ENCODE assay signal across 29 mouse cellular contexts in the genomic region with DNA sequence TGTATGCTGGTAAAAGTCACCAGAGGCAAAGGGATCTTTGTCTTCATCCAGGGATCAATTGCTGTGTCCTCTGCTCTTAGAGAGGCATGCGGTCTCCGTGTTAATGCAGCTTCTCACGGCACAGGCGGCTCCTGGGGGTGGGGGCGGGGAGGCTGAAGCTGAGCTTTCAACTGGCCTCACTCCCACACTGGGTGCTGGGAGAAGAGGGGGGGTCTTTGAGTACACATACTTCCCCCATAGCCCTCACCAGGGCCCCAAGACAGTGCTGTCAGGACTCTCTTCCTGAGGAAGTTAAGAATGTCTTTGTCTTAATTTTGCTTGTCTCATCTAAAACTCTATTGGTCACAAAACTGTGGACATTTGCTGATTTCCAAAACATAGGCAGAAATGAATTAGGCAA.
DNase-seq lines count a peak whose midpoint lies in the region; ATAC-seq and TF ChIP-seq lines count a peak whose summit lies in the region.
"Had no signal": no experiment of that assay in that cellular context is flagged by ENCODE, and none has a peak within 500 bp of the region (broad histone marks: within the 10 kb centered on the region; RNA-seq: fewer than 3 reads in every experiment).

No protein-coding gene starts in this region.

- 0 out of 2 replicates have a peak, but pooled peaks have one; percentile 23 for ATAC-seq in liver, embryonic 14.5 days (ENCODE audit: insufficient read depth)
- no peak for ATAC-seq in liver, embryonic 12.5 days
- peak; percentile 83; the same call in 1 of the 2 replicates for ATAC-seq in lung, embryonic 16.5 days (ENCODE audit: low read depth)
- ATAC-seq: activated CD4-positive, CD25-positive, alpha-beta regulatory T cell, adult 4 months; forebrain, postnatal 0 days; hindbrain, postnatal 0 days; intestine, embryonic 15.5 days; midbrain, embryonic 16.5 days had no signal

- no peak for TF ChIP-seq CTCF in liver, embryonic 14.5 days (IDR thresholded peaks at IDR 0.05; ENCODE audit: low read depth)
- TF ChIP-seq CTCF in bone marrow macrophage, adult 2 months (IDR thresholded peaks at IDR 0.05; ENCODE audit: low read depth, low read length) = no peak

- H3K27me3 ChIP-seq in liver, embryonic 14.5 days (ENCODE audit: control insufficient read depth, insufficient read depth, low read length) = no peaks in the 10 kb centered on the region
- H3K27me3 ChIP-seq in liver, embryonic 12.5 days (replicated peaks) = 0 out of 2 replicates have a peak, but pooled peaks cover 3% of the 10 kb centered on the region
- no peaks in the 10 kb centered on the region for H3K27me3 ChIP-seq in lung, embryonic 16.5 days (ENCODE audit: control insufficient read depth, insufficient read depth, low read depth, low read length)
- H3K27me3 ChIP-seq: embryonic facial prominence, embryonic 15.5 days; forebrain, embryonic 12.5 days; intestine, embryonic 15.5 days; limb, embryonic 12.5 days; liver, embryonic 13.5 days; neural tube, embryonic 12.5 days had no signal

- 40% methylated on average over 5 of the region's 5 CpGs for WGBS in liver, embryonic 14.5 days (ENCODE audit: insufficient replicate concordance)
- 33% methylated on average over 5 of the region's 5 CpGs for WGBS in liver, embryonic 12.5 days (ENCODE audit: insufficient replicate concordance)
- WGBS in lung, embryonic 16.5 days = 22% methylated on average over 5 of the region's 5 CpGs

- no peak for DNase-seq in liver, embryonic 14.5 days (ENCODE audit: low read depth in 3 of 3, low spot score in 3 of 3)
- DNase-seq in lung, postnatal 25 days (ENCODE audit: low spot score) = no peak
- DNase-seq in mesoderm, embryonic 11.5 days (ENCODE audit: low read depth, low spot score) = peak; percentile 29
- DNase-seq: adrenal gland, adult 2 months; B cell, adult 2 months; cerebellum, adult 8-10 months; cerebellum, postnatal 25 days; forebrain, postnatal 0 days; heart, postnatal 14 days; kidney, adult 2 months; kidney, postnatal 4 days; layer of hippocampus, adult 9-11 months; liver, embryonic 13.5 days had no signal

- H3K36me3 ChIP-seq in liver, embryonic 14.5 days (replicated peaks; ENCODE audit: control insufficient read depth, insufficient read depth, low read depth) = no peaks in the 10 kb centered on the region
- no peaks in the 10 kb centered on the region for H3K36me3 ChIP-seq in liver, embryonic 12.5 days
- no peaks in the 10 kb centered on the region for H3K36me3 ChIP-seq in lung, embryonic 16.5 days (ENCODE audit: control insufficient read depth, insufficient read depth, low read length)
- H3K36me3 ChIP-seq: embryonic facial prominence, embryonic 10.5 days; embryonic facial prominence, embryonic 15.5 days; forebrain, embryonic 12.5 days; hindbrain, embryonic 10.5 days; intestine, embryonic 15.5 days; limb, embryonic 12.5 days; liver, embryonic 13.5 days; neural tube, embryonic 12.5 days had no signal

- TF ChIP-seq POLR2A in bone marrow macrophage, adult 2 months (IDR thresholded peaks at IDR 0.05; ENCODE audit: borderline replicate concordance, low read depth, low read length) = no peak

- no peak overlapping the region for H3K27ac ChIP-seq in liver, embryonic 14.5 days
- no peak overlapping the region for H3K27ac ChIP-seq in liver, embryonic 12.5 days
- peak overlapping the region; percentile 88 for H3K27ac ChIP-seq in lung, embryonic 16.5 days (ENCODE audit: low read length)
- H3K27ac ChIP-seq in bone marrow macrophage, adult 2 months (ENCODE audit: insufficient read depth, low read depth, low read length) = peak overlapping the region; percentile 18
- H3K27ac ChIP-seq: embryonic facial prominence, embryonic 10.5 days; embryonic facial prominence, embryonic 15.5 days; forebrain, embryonic 12.5 days; hindbrain, embryonic 10.5 days; hindbrain, postnatal 0 days; intestine, embryonic 15.5 days; kidney, postnatal 0 days; limb, embryonic 12.5 days; liver, embryonic 13.5 days; neural tube, embryonic 12.5 days had no signal

- no peak for TF ChIP-seq EP300 in liver, embryonic 14.5 days (IDR thresholded peaks at IDR 0.05; ENCODE audit: low read depth)

- H3K9me3 ChIP-seq in liver, embryonic 14.5 days (ENCODE audit: control insufficient read depth, low read length) = no peaks in the 10 kb centered on the region
- no peaks in the 10 kb centered on the region for H3K9me3 ChIP-seq in liver, embryonic 12.5 days (replicated peaks)
- no peaks in the 10 kb centered on the region for H3K9me3 ChIP-seq in lung, embryonic 16.5 days (ENCODE audit: control insufficient read depth, low read length)
- H3K9me3 ChIP-seq: embryonic facial prominence, embryonic 10.5 days; embryonic facial prominence, embryonic 15.5 days; forebrain, embryonic 12.5 days; hindbrain, embryonic 10.5 days; intestine, embryonic 15.5 days; limb, embryonic 12.5 days; liver, embryonic 13.5 days; neural tube, embryonic 12.5 days had no signal

- no peak overlapping the region for H3K4me3 ChIP-seq in liver, embryonic 14.5 days (ENCODE audit: insufficient read depth in 1 of 2, low read depth in 2 of 2, low read length in 2 of 2)
- no peak overlapping the region for H3K4me3 ChIP-seq in liver, embryonic 12.5 days
- H3K4me3 ChIP-seq in lung, embryonic 16.5 days (ENCODE audit: low read length) = no peak overlapping the region
- no peak overlapping the region for H3K4me3 ChIP-seq in bone marrow macrophage, adult 2 months (ENCODE audit: insufficient read depth, low read length)
- H3K4me3 ChIP-seq: embryonic facial prominence, embryonic 10.5 days; embryonic facial prominence, embryonic 15.5 days; forebrain, embryonic 12.5 days; hindbrain, embryonic 10.5 days; intestine, embryonic 15.5 days; limb, embryonic 12.5 days; liver, embryonic 13.5 days; myocyte; neural tube, embryonic 12.5 days had no signal

- no peak overlapping the region for H3K9ac ChIP-seq in liver, embryonic 14.5 days (replicated peaks)
- H3K9ac ChIP-seq in liver, embryonic 12.5 days = no peak overlapping the region
- no peak overlapping the region for H3K9ac ChIP-seq in lung, embryonic 16.5 days (ENCODE audit: low read length)
- H3K9ac ChIP-seq: embryonic facial prominence, embryonic 15.5 days; forebrain, embryonic 12.5 days; forebrain, postnatal 0 days; intestine, embryonic 15.5 days; limb, embryonic 12.5 days; liver, embryonic 13.5 days; neural tube, embryonic 12.5 days had no signal

- no peaks in the 10 kb centered on the region for H3K4me1 ChIP-seq in liver, embryonic 14.5 days (replicated peaks; ENCODE audit: control insufficient read depth in 2 of 2, insufficient read depth in 2 of 2, low read length in 1 of 2)
- H3K4me1 ChIP-seq in liver, embryonic 12.5 days = peaks cover 7% of the 10 kb centered on the region; the same call in 1 of the 2 replicates
- 0 out of 2 replicates have a peak, but pooled peaks cover 5% of the 10 kb centered on the region for H3K4me1 ChIP-seq in lung, embryonic 16.5 days (replicated peaks; ENCODE audit: control insufficient read depth, insufficient read depth, low read length)
- H3K4me1 ChIP-seq in bone marrow macrophage, adult 2 months (ENCODE audit: control insufficient read depth, insufficient read depth, low read length) = peaks cover 9% of the 10 kb centered on the region
- H3K4me1 ChIP-seq: embryonic facial prominence, embryonic 15.5 days; liver, embryonic 13.5 days; neural tube, embryonic 12.5 days had no signal

- H3K4me2 ChIP-seq in liver, embryonic 14.5 days (ENCODE audit: low read depth) = no peak overlapping the region
- no peak overlapping the region for H3K4me2 ChIP-seq in liver, embryonic 12.5 days
- no peak overlapping the region for H3K4me2 ChIP-seq in lung, embryonic 16.5 days (ENCODE audit: low read depth, low read length)
- H3K4me2 ChIP-seq: embryonic facial prominence, embryonic 15.5 days; forebrain, embryonic 12.5 days; intestine, embryonic 15.5 days; limb, embryonic 12.5 days; liver, embryonic 13.5 days; midbrain, embryonic 11.5 days; neural tube, embryonic 12.5 days had no signal

Comparison
In these comparisons a context has a peak if more than half of its experiments do, and no peak if none do; other contexts are left out.
1. H3K27ac ChIP-seq: peak in lung, embryonic 16.5 days (single experiment) and bone marrow macrophage, adult 2 months (single experiment); none in liver, embryonic 14.5 days (single experiment) and liver, embryonic 12.5 days (single experiment).